Mouse (Mus musculus): ENCODE data around the gene Ms4a4c.
"Not testable (repeated sequence)": the region's sequence is repeated elsewhere in the genome, so short reads cannot be mapped to it uniquely, and the experiment has no call there.

The Ms4a4c gene

GRCm38 (mm10) chr19:11404527-11404926 lies at the start of gene Ms4a4c:
Gene Ms4a4c, plus strand, starts transcription at chr19:11404770.
- no peak for DNase-seq (ENCODE audit: low spot score)

- DNase-seq (ENCODE audit: low spot score): peak; percentile 39
These were observed 48.8 kb upstream of the Ms4a4c start for GRCm38 (mm10) chr19:11355730-11356129.

GRCm38 (mm10) chr19:11360106-11360505 lies 44.5 kb upstream of the Ms4a4c start:
- DNase-seq (ENCODE audit: low spot score): no peak

GRCm38 (mm10) chr19:11362002-11362401 lies 42.6 kb upstream of the Ms4a4c start:
- peak; percentile 50 for DNase-seq (ENCODE audit: low spot score)

GRCm38 (mm10) chr19:11368310-11368709 lies 36.3 kb upstream of the Ms4a4c start:
- DNase-seq (ENCODE audit: low spot score): no peak

GRCm38 (mm10) chr19:11371181-11371580 lies 33.4 kb upstream of the Ms4a4c start:
- no peak for DNase-seq (ENCODE audit: low spot score)

GRCm38 (mm10) chr19:11375273-11375672 lies 29.3 kb upstream of the Ms4a4c start, which contains the start of gene Ms4a4a:
Gene Ms4a4a, plus strand, starts transcription at chr19:11375523.
- DNase-seq (ENCODE audit: low spot score): no peak

- no peak for DNase-seq (ENCODE audit: low spot score)
These were observed 28.2 kb upstream of the Ms4a4c start for GRCm38 (mm10) chr19:11376399-11376798.

- peak; percentile 21 for DNase-seq (ENCODE audit: low spot score)
These were observed 17.5 kb upstream of the Ms4a4c start for GRCm38 (mm10) chr19:11387109-11387508.

GRCm38 (mm10) chr19:11387685-11388084 lies 16.9 kb upstream of the Ms4a4c start:
- no peak for DNase-seq (ENCODE audit: low spot score)

GRCm38 (mm10) chr19:11388949-11389348 lies 15.6 kb upstream of the Ms4a4c start:
- DNase-seq (ENCODE audit: low spot score): no peak

GRCm38 (mm10) chr19:11395769-11396168 lies 8.8 kb upstream of the Ms4a4c start:
- DNase-seq (ENCODE audit: low spot score): no peak

- DNase-seq (ENCODE audit: low spot score): no peak
These were observed 2.9 kb downstream of the Ms4a4c start for GRCm38 (mm10) chr19:11407428-11407827.

GRCm38 (mm10) chr19:11408591-11408990 lies 4.0 kb downstream of the Ms4a4c start:
- DNase-seq (ENCODE audit: low spot score): no peak

- no peak for DNase-seq (ENCODE audit: low spot score)
These were observed 7.1 kb downstream of the Ms4a4c start for GRCm38 (mm10) chr19:11411640-11412039.

- DNase-seq (ENCODE audit: low spot score): no peak
These were observed 9.5 kb downstream of the Ms4a4c start for GRCm38 (mm10) chr19:11414084-11414483.

- peak; percentile 20 for DNase-seq (ENCODE audit: low spot score)
These were observed 11.0 kb downstream of the Ms4a4c start for GRCm38 (mm10) chr19:11415581-11415980.

GRCm38 (mm10) chr19:11418865-11419264 lies 14.3 kb downstream of the Ms4a4c start:
- not testable (repeated sequence) for DNase-seq (ENCODE audit: low spot score)

- peak; percentile 26 for DNase-seq (ENCODE audit: low spot score)
These were observed 26.6 kb downstream of the Ms4a4c start for GRCm38 (mm10) chr19:11431209-11431608.

GRCm38 (mm10) chr19:11435058-11435834 lies 30.7 kb downstream of the Ms4a4c start:
- no peak for DNase-seq (ENCODE audit: low spot score)

GRCm38 (mm10) chr19:11443338-11443737 lies 38.8 kb downstream of the Ms4a4c start, which contains the start of gene Ms4a4b:
Gene Ms4a4b, plus strand, starts transcription at chr19:11443553.
- peak; percentile 21 for DNase-seq (ENCODE audit: low spot score)

GRCm38 (mm10) chr19:11443964-11444363 lies 39.4 kb downstream of the Ms4a4c start:
- DNase-seq (ENCODE audit: low spot score): no peak

- DNase-seq (ENCODE audit: low spot score): peak; percentile 16
These were observed 42.7 kb downstream of the Ms4a4c start for GRCm38 (mm10) chr19:11447238-11447637.

- not testable (repeated sequence) for DNase-seq (ENCODE audit: low spot score)
These were observed 54.5 kb downstream of the Ms4a4c start for GRCm38 (mm10) chr19:11459041-11459440.

Data from lung, postnatal 25 days (tissue).